Mouse (Mus musculus): Measurements from ENCODE around the gene Tsga10ip. TPM values are rescaled to one million over a fixed set of nuclear protein-coding genes. Genes with fewer than 3 reads are reported as not detected.
"Not testable (repeated sequence)": the region's sequence is repeated elsewhere in the genome, so short reads cannot be mapped to it uniquely, and the experiment has no call there.

Tsga10ip gene
- total and polyA plus RNA-seq, 2 experiments = not detected

- peak overlapping the region; percentile 94 for H3K27ac ChIP-seq (replicated peaks; ENCODE audit: insufficient read depth, low read depth, low read length)
- WGBS = 5% methylated on average over 7 of the region's 7 CpGs
- DNase-seq (ENCODE audit: extremely low read depth, low read depth, low spot score) = peak; percentile 78
- peaks cover 17% of the 10 kb centered on the region for H3K4me1 ChIP-seq (ENCODE audit: control insufficient read depth, insufficient read depth, low read length)
- peak overlapping the region; percentile 75 for H3K9ac ChIP-seq (ENCODE audit: low read depth, low read length)
- no peaks in the 10 kb centered on the region for H3K27me3 ChIP-seq (ENCODE audit: control insufficient read depth, insufficient read depth, low read length)
- 0 out of 2 replicates have a peak, but pooled peaks cover 3% of the 10 kb centered on the region for H3K79me2 ChIP-seq (ENCODE audit: control insufficient read depth, insufficient read depth, low read length)
- peak overlapping the region; percentile 58 for H3K4me3 ChIP-seq (ENCODE audit: insufficient read depth, low read depth, low read length)
- TF ChIP-seq CTCF (IDR thresholded peaks at IDR 0.05; ENCODE audit: low read depth, low read length) = peak; percentile 80
- TF ChIP-seq POLR2A (IDR thresholded peaks at IDR 0.05; ENCODE audit: extremely low read depth, insufficient read depth, low read length) = no peak
- no peaks in the 10 kb centered on the region for H3K36me3 ChIP-seq (ENCODE audit: control insufficient read depth, insufficient read depth, low read length)
These were observed 4.8 kb upstream of the Tsga10ip start for GRCm38 (mm10) chr19:5407133-5407532.

- H3K79me2 ChIP-seq (ENCODE audit: control insufficient read depth, insufficient read depth, low read length); H3K36me3 ChIP-seq (ENCODE audit: control insufficient read depth, insufficient read depth, low read length); H3K27me3 ChIP-seq (ENCODE audit: control insufficient read depth, insufficient read depth, low read length): not testable (repeated sequence)
- H3K9ac ChIP-seq (ENCODE audit: low read depth, low read length) = peak overlapping the region; percentile 75
- H3K4me1 ChIP-seq (ENCODE audit: control insufficient read depth, insufficient read depth, low read length) = peaks cover 17% of the 10 kb centered on the region
- H3K27ac ChIP-seq (replicated peaks; ENCODE audit: insufficient read depth, low read depth, low read length) = peak overlapping the region; percentile 94
- peak overlapping the region; percentile 58 for H3K4me3 ChIP-seq (ENCODE audit: insufficient read depth, low read depth, low read length)
- under 1% methylated on average over 25 of the region's 25 CpGs for WGBS
- DNase-seq (ENCODE audit: extremely low read depth, low read depth, low spot score) = peak; percentile 70
- peak; percentile 22; the same call in 1 of the 2 replicates for TF ChIP-seq POLR2A (IDR thresholded peaks at IDR 0.05; ENCODE audit: extremely low read depth, insufficient read depth, low read length)
These were observed 4.3 kb upstream of the Tsga10ip start for GRCm38 (mm10) chr19:5406531-5407126.

GRCm38 (mm10) chr19:5405924-5406323 lies 3.6 kb upstream of the Tsga10ip start:
- 7% methylated on average over 7 of the region's 7 CpGs for WGBS
- Histone ChIP-seq H3K9ac (ENCODE audit: low read depth, low read length) (peak overlapping the region; percentile 65), H3K4me3 (ENCODE audit: insufficient read depth, low read depth, low read length) (peak overlapping the region; percentile 44), H3K79me2 (ENCODE audit: control insufficient read depth, insufficient read depth, low read length) (0 out of 2 replicates have a peak, but pooled peaks cover 3% of the 10 kb centered on the region), H3K27me3 (ENCODE audit: control insufficient read depth, insufficient read depth, low read length) (no peaks in the 10 kb centered on the region), H3K36me3 (ENCODE audit: control insufficient read depth, insufficient read depth, low read length) (no peaks in the 10 kb centered on the region), H3K27ac (replicated peaks; ENCODE audit: insufficient read depth, low read depth, low read length) (peak overlapping the region; percentile 69), H3K4me1 (ENCODE audit: control insufficient read depth, insufficient read depth, low read length) (peaks cover 17% of the 10 kb centered on the region)
- TF ChIP-seq CTCF (IDR thresholded peaks at IDR 0.05; ENCODE audit: low read depth, low read length) (no peak), POLR2A (IDR thresholded peaks at IDR 0.05; ENCODE audit: extremely low read depth, insufficient read depth, low read length) (no peak)
- no peak for DNase-seq (ENCODE audit: extremely low read depth, low read depth, low spot score)

- not testable (repeated sequence) for H3K9ac ChIP-seq (ENCODE audit: low read depth, low read length); H3K27ac ChIP-seq (replicated peaks; ENCODE audit: insufficient read depth, low read depth, low read length); H3K79me2 ChIP-seq (ENCODE audit: control insufficient read depth, insufficient read depth, low read length); H3K4me1 ChIP-seq (ENCODE audit: control insufficient read depth, insufficient read depth, low read length); H3K36me3 ChIP-seq (ENCODE audit: control insufficient read depth, insufficient read depth, low read length); DNase-seq (ENCODE audit: extremely low read depth, low read depth, low spot score); H3K4me3 ChIP-seq (ENCODE audit: insufficient read depth, low read depth, low read length); H3K27me3 ChIP-seq (ENCODE audit: control insufficient read depth, insufficient read depth, low read length)
- 74% methylated on average over 4 of the region's 4 CpGs for WGBS
These were observed 1.3 kb downstream of the Tsga10ip start for GRCm38 (mm10) chr19:5401073-5401472.

- H3K27ac ChIP-seq (replicated peaks; ENCODE audit: insufficient read depth, low read depth, low read length) = no peak overlapping the region
- no peaks in the 10 kb centered on the region for H3K36me3 ChIP-seq (ENCODE audit: control insufficient read depth, insufficient read depth, low read length)
- H3K4me1 ChIP-seq (ENCODE audit: control insufficient read depth, insufficient read depth, low read length) = no peaks in the 10 kb centered on the region
- TF ChIP-seq POLR2A (IDR thresholded peaks at IDR 0.05; ENCODE audit: extremely low read depth, insufficient read depth, low read length) = no peak
- no peak for TF ChIP-seq CTCF (IDR thresholded peaks at IDR 0.05; ENCODE audit: low read depth, low read length)
- no peak overlapping the region for H3K4me3 ChIP-seq (ENCODE audit: insufficient read depth, low read depth, low read length)
- no peaks in the 10 kb centered on the region for H3K79me2 ChIP-seq (ENCODE audit: control insufficient read depth, insufficient read depth, low read length)
- DNase-seq (ENCODE audit: extremely low read depth, low read depth, low spot score) = no peak
- H3K9ac ChIP-seq (ENCODE audit: low read depth, low read length) = no peak overlapping the region
- H3K27me3 ChIP-seq (ENCODE audit: control insufficient read depth, insufficient read depth, low read length) = no peaks in the 10 kb centered on the region
- 66% methylated on average over 4 of the region's 4 CpGs for WGBS
These were observed 7.0 kb downstream of the Tsga10ip start for GRCm38 (mm10) chr19:5395371-5395770.

GRCm38 (mm10) chr19:5394168-5394567 lies 8.2 kb downstream of the Tsga10ip start:
- Histone ChIP-seq H3K4me3 (ENCODE audit: insufficient read depth, low read depth, low read length) (no peak overlapping the region), H3K4me1 (ENCODE audit: control insufficient read depth, insufficient read depth, low read length) (no peaks in the 10 kb centered on the region; the same call in 1 of the 2 replicates), H3K27ac (replicated peaks; ENCODE audit: insufficient read depth, low read depth, low read length) (no peak overlapping the region), H3K27me3 (ENCODE audit: control insufficient read depth, insufficient read depth, low read length) (no peaks in the 10 kb centered on the region), H3K9ac (ENCODE audit: low read depth, low read length) (no peak overlapping the region), H3K79me2 (ENCODE audit: control insufficient read depth, insufficient read depth, low read length) (no peaks in the 10 kb centered on the region), H3K36me3 (ENCODE audit: control insufficient read depth, insufficient read depth, low read length) (no peaks in the 10 kb centered on the region)
- no peak for TF ChIP-seq CTCF (IDR thresholded peaks at IDR 0.05; ENCODE audit: low read depth, low read length)
- no peak for TF ChIP-seq POLR2A (IDR thresholded peaks at IDR 0.05; ENCODE audit: extremely low read depth, insufficient read depth, low read length)
- 70% methylated on average over 10 of the region's 10 CpGs for WGBS
- DNase-seq (ENCODE audit: extremely low read depth, low read depth, low spot score) = no peak
